Mouse (Mus musculus) left cerebral cortex, postnatal 10 days (tissue): ENCODE results near the gene Mast4. TPM values are rescaled to one million over a fixed set of nuclear protein-coding genes. Genes with fewer than 3 reads are reported as not detected.

Source experiments
- DNase-seq, 2 experiments: peaks; one replicate each; pipeline ENCODE4 v3.0.0; 2021 to 2022; ENCODE audit warnings: low spot score in 2 of 2, mixed read lengths in 1 of 2; ENCODE audit errors: extremely low spot score in 1 of 2
- intact Hi-C: fragments of 180-260 bp; cut with DNase I; formaldehyde crosslinking; loops from one replicate; pipeline ENCODE4 v1.15.1; 2025
- total RNA-seq, 2 experiments: library from RNA; stranded (reverse); gene quantifications; 2 replicates each; pipeline ENCODE4 v1.2.3; 2021

Gene Mast4
- total RNA-seq, 2 experiments from 2014 or later = 32.6 to 35.0 TPM

DNA sequence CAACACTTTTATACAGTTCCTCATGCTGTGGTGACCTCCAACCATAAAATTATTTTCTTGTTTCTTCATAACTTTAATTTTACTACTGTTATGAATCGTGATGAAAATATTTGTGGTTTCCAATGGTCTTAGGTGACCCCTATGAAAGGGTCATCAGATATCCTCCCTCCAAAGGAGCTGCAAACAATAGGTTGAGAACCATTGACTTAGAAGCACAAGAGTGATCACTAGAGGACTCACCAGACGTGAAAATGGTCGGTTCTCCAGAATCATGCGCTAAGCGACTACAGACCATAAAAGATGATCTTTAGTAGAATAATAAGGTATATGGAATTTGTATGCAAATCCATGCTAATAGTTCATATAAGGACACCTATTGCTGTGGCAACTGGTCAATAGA is 644.1 kb downstream of the Mast4 start:
- intact Hi-C loops = no loop called here
- DNase-seq = no peak

DNA sequence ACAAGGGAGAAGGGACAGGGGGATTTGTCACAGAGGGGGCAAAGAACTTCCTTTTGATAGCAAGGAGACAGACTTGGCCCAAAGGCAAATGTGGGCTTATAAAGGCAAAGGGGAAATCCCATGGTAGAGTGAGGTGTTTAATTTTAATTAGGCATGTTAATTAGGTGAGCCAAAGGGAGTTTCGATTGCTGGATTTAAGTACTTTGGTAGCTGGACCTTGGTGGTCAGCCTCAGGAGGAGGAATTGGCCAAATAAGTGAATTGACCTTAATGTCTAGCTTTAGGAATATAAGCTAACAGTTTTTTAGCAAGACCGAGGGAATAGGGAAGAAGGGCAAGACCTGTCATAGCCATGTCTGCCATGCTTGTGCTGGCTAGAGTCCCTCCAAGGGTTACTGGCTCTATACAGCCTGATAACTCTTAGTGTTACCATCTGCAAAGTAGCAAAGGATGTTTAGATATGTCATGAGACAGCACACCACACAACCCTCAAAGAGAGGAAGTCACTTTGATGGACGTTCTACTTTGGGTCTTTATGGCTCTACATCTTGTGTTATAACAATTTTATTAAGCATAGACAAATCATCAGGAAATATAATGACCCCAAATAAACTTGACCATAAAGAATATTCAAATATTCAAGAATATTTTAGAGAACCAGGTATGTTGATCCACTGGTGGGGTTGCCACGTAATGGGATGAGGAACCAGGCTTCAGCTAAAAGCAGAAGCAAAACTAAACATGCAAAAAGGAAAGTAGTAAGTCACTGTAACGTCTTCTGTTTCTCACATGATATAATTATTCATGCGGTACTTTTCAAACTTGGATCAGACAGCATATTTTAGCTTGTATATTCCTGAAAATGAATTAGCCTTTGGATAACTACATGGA is 644.9 kb downstream of the Mast4 start:
- intact Hi-C loops = loop anchor here (10.0 kb wide), 1 partner anchor 955 kb away; no protein-coding TSS in a partner anchor
- DNase-seq = no peak

- intact Hi-C loops = loop anchor here (10.0 kb wide), 1 partner anchor 957 kb away; no protein-coding TSS in a partner anchor
- no peak for DNase-seq
Observed at GRCm38 (mm10) chr13:102688121-102688520, 646.2 kb downstream of the Mast4 start.

- DNase-seq = no peak
- intact Hi-C loops = loop anchor here (10.0 kb wide), 1 partner anchor 960 kb away; no protein-coding TSS in a partner anchor
Observed at GRCm38 (mm10) chr13:102684890-102685289, 649.4 kb downstream of the Mast4 start.
